Mouse (Mus musculus) lung, adult 2 months (tissue): ENCODE measurements at regions not wholly inside any gene's neighbourhood (a gene's known extent, or its start where the extent isn't known, plus 50 kb on each side); places are given as distances from the start of the nearest gene placed in this dataset.

Source experiments
- CTCF ChIP-seq: fragments of 200-500 bp; IDR thresholded peaks from 2 replicates; pipeline ENCODE4 v1.5.1; 2011; ENCODE audit warnings: mild to moderate bottlenecking, low read length, control low read depth; ENCODE audit not compliant: insufficient read depth
- POLR2A ChIP-seq: fragments of 200-500 bp; IDR thresholded peaks from 2 replicates; pipeline ENCODE4 v1.6.1; 2011; ENCODE audit warnings: low read depth, mild to moderate bottlenecking, control low read depth, low read length, borderline replicate concordance; ENCODE audit errors: extremely low read depth

DNA sequence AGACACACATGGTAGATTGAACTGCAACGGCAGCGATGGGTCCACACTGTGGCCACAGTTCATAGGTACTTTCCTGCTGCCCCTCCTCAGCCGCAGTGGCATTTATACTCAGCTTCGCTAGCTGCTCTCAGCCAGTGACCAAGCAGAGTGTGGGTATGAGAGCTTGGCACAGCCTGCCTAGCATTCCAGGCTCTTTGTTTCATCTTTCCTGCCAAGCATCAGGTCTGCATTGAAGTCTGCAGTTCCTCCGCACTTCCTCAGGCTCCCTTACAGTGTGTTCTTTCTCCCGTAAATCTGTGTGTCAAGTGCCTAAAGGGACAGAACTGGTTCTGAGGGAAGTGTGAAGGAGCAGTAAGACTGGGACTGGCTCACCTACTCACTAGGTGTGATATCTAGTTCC lies 194.6 kb upstream of the Daam1 start:
- TF ChIP-seq CTCF: no peak
- TF ChIP-seq POLR2A: no peak
